Mouse (Mus musculus): ENCODE data around the gene Brox.

Brox gene

DNA sequence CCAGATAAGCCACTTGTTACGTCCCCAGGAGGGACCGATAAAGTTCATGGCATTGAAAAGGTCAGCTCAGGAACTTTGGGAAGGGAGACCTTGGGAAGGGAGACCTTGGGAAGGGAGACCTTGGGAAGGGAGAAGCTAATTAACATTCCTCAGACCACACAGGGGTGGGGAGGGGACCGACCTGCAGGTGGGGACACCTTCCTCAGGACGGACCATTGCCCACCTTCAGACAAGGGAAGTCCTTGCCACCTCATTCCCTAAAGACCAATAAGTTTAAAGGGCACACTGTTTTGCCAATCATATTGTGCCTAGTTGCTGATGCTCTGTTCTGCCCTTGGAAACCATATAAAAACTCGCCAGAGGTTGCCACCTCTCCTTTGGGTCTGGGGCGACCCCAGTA lies 29.4 kb downstream of the Brox start:
- DNase-seq: no peak

DNA sequence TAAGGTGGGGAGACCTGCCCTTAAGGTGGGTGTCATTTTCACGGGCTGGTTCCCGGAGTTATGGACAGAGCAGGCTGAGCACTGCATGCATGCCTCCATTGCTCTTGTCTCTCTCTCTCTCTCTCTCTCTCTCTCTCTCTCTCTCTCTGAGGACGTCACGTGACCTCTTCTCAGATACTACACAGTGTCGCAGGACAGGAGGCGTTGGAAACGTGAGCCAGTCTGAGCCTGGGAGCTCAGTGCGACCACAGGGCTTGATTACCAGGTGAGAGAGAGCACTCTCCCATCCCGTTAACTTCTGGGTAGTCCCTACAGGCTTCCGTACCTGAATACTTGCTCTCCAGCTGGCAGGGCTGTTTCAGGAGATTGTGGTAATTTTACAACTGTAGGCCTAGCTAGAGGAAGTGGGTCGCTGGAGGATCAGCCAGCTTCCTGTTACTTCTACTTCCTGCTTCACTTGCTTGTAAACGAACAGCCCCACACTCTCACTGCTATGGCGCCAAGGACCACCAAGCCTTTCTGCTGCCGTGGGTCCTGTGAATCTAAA lies 31.1 kb downstream of the Brox start:
- peak; percentile 4 for DNase-seq

DNA sequence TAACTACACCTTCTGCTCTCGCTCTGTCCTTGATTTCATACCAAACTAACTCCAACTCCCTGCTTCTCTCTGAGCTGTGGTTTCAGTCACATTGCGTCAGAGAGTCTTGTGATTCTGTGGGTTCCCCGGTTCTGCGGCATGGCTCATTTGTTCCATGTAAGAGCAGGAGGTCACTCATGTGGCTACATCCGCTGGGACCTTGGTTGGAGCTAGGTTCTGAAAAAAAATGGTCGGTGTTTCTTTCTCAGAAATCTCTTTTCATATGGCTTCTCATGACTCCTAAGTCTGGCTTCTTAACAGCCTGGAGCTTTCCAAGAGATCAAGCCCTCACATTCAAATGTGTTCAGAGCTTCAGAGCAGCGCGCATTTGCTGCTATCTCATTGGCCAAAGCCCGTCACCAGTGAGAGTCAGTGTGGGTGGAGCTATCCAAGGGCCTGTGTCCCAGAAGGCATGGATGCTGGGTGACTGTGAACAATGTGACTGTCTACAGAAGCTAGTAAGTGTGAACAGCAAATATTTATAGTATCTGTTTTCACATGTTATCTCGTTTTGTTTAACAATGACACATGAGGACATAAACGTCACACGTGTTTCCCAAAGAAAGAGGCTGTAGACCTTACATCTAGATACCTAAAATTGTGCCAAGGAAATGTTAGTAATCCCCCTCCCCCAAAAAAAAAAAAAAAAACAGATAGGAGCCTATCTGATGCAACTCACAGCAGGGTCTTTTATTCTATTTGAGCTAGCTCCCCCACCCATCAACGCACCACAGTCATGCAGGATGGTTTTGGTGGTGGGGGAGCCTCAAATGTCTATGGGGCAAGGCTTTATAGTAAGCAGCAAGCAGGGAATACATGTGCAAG lies 32.7 kb downstream of the Brox start:
- peak; percentile 23 for DNase-seq

DNA sequence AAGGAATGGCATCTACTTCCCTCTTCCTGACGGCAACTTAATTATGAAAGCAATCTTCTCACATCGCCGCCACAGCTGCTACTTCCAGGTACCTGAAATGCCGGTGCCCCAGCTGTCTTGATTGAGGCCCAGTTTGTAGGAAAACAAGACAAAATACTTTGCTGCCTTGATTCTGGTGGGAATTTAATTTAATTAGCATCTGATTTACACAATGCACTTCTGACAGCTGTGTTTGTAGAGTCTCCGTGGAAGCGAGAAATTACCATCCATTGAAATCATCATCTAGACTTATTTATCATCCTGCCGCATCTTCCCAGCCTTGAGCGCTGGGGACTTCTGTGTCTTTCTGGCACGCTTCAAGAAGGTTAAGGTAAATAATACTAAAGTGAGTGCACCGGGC lies 44.5 kb downstream of the Brox start:
- no peak for DNase-seq

DNA sequence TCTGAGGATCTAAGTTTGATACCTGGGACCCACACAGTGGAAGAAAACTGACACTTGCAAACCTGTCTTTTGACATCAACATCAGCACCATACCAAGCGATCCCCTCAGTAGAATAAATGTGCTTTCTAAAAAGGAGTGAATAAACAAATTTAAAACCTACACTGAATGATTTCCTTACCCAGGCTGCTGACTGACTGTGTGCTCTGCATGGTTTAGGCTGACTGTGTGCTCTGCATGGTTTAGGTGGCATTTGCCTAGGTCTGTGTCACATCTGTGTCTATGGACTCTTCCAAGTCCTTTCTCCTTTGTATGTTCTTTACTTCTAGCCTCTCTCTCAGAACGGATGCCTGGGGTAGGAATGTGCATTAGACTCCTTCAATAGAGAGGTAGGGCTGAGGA lies 45.3 kb downstream of the Brox start:
- no peak for DNase-seq

DNA sequence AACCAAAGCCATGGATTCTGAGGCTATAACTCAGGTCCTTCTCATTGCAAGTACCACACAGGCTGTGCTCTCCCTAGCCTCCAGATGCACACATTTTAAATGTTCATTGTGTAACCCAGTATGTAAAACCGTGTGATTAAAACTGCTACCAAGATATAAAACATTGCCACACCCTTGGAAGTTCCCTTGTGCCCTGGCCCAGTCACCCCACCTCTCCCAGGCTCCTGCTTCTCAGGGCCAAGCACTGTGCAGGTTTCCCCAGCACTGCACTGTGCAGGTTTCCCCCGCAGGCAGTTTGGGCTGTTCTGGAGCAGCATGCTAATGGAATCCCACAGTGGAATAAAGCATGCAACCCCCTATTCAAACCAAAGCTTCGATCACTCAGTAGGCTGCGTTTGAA lies 46.5 kb downstream of the Brox start:
- DNase-seq: no peak

DNA sequence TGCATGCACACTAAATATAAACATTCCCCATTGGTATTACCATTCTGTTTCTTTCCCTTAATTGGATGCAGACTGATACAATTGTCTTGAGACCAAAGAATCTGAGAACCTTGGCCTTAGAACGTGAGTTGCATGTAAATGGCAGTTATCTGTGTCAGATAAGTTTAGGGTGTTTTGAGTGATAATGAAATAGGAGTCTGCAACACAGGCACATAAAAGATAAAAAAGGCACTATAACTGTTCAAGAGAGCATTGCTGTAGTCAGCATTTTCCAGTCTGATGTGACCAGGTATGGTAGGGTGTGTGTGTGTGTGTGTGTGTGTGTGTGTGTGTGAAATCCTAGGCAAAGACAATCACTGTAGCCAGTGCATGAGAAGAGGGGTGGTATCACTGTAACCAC lies 48.9 kb downstream of the Brox start:
- DNase-seq: no peak

DNA sequence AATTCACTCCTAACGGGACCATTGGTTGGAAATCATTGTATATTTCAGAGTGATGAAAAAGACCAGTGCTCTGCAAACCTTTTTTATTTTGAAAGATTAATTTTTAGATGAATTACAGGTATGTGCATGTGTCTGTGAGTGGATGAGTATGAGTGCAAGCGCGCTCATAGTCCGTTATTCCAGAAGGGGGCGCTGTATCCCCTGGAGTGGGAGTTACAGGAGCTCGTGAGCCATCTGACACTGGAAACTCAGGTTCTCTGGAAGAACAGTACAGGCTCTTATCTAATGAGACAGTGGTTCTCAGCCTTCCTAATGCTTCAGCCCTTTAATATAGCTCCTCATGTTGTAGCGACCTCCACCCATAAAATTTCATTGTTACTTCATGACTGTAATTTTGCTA lies 53.8 kb downstream of the Brox start:
- DNase-seq: no peak

DNA sequence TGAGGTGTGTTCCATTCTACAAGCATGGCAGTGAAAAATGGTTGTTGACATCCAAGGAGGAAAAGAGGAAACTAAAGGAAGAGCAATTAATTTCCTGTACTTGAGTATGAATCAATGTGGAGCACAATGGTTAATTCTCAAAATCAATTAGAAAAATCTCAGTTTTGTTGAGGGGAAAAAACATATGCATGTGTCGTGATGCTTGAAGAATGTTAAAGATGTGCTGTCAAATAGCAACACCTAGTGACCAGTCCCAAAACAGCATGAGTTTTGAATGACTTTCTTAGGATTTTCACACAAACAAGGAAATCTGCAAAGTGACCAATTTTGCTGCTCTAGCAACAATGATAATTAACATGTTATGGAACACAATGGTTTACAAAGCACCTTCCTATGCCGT lies 59.2 kb downstream of the Brox start:
- peak; percentile 21 for DNase-seq

GRCm38 (mm10) chr1:183236460-183236859 lies 60.6 kb downstream of the Brox start:
- DNase-seq: no peak

DNA sequence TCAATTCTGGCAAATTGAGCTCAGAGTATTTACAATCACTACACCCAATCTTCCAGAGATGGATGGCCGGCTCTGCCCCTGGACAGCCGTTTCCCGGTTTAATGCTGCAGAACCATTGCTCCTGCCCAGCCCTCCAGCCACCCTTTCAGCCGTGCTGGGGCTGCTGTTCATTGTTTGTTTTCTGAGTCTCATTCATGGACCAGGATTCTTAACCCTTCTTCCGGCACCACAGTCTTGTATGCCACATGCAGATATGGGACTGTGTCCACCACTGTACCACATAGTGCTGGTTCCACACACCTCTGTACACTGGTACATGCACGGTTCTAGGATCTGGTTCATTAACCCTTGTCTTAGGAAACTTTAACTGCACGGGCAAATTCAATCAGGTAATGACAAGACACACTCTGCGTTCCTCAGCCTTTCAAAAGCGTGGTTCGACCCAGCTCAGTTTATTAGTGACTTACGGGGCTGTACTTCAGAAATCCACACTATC lies 63.3 kb downstream of the Brox start:
- DNase-seq: no peak

GRCm38 (mm10) chr1:183232985-183233678 lies 63.9 kb downstream of the Brox start:
- no peak for DNase-seq

DNA sequence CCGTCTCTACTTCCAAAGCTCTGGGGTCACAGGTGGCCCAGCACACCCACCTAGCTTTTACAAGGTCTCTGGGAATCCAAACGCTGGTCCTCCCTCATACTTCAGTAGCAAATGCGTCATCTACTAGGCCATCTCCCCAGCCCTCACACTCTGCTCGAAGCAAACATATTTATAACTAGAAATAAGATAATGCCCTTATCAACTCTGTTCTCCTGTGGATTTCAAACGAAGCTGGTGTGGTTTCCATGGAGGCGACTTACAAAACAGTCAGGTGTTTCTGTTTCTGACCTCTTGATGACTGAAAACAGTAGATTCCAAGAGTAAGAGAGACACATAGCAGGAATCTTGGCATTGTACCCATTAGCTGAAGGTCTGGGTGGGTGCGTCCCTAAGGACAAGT lies 69.6 kb downstream of the Brox start:
- DNase-seq: no peak
